Mouse (Mus musculus): ENCODE measurements around the gene Smchd1. TPM values are rescaled to one million over a fixed set of nuclear protein-coding genes. Genes with fewer than 3 reads are reported as not detected.

The Smchd1 gene
- polyA plus RNA-seq, 1 experiment: 23.3 TPM

- TF ChIP-seq POLR2A (IDR thresholded peaks at IDR 0.05; ENCODE audit: control insufficient read depth, extremely low read depth, insufficient read depth, low read length, poor library complexity): no peak
- TF ChIP-seq CTCF (IDR thresholded peaks at IDR 0.05; ENCODE audit: borderline replicate concordance, control insufficient read depth, extremely low read depth, insufficient read depth, low read length, poor library complexity): no peak
- H3K4me3 ChIP-seq (ENCODE audit: control insufficient read depth, insufficient read depth, low read length): no peak overlapping the region
Measured at GRCm38 (mm10) chr17:71308296-71308695, 166.8 kb downstream of the Smchd1 start.

GRCm38 (mm10) chr17:71307251-71307790 lies 167.8 kb downstream of the Smchd1 start:
- H3K36me3 ChIP-seq (ENCODE audit: control insufficient read depth, insufficient read depth, low read length): no peaks in the 10 kb centered on the region
- no peak for DNase-seq
- peaks cover 14% of the 10 kb centered on the region for H3K4me1 ChIP-seq (replicated peaks; ENCODE audit: control insufficient read depth, insufficient read depth, low read length)
- peaks cover 14% of the 10 kb centered on the region for H3K27me3 ChIP-seq (ENCODE audit: control insufficient read depth, insufficient read depth, low read length)
- no peak overlapping the region for H3K27ac ChIP-seq (ENCODE audit: control insufficient read depth, insufficient read depth, low read length)
- 94% methylated on average over 10 of the region's 10 CpGs for WGBS
- H3K4me3 ChIP-seq (ENCODE audit: control insufficient read depth, insufficient read depth, low read length): no peak overlapping the region
- TF ChIP-seq POLR2A (IDR thresholded peaks at IDR 0.05; ENCODE audit: control insufficient read depth, extremely low read depth, insufficient read depth, low read length, poor library complexity) (no peak), CTCF (IDR thresholded peaks at IDR 0.05; ENCODE audit: borderline replicate concordance, control insufficient read depth, extremely low read depth, insufficient read depth, low read length, poor library complexity) (no peak)

More at GRCm38 (mm10) chr17:71308296-71308695, 166.8 kb downstream of the Smchd1 start:
- no peak for DNase-seq
- 83% methylated on average over 5 of the region's 5 CpGs for WGBS
- H3K36me3 ChIP-seq (ENCODE audit: control insufficient read depth, insufficient read depth, low read length): no peaks in the 10 kb centered on the region
- no peak overlapping the region for H3K27ac ChIP-seq (ENCODE audit: control insufficient read depth, insufficient read depth, low read length)
- peaks cover 14% of the 10 kb centered on the region for H3K27me3 ChIP-seq (ENCODE audit: control insufficient read depth, insufficient read depth, low read length)
- H3K4me1 ChIP-seq (replicated peaks; ENCODE audit: control insufficient read depth, insufficient read depth, low read length): peaks cover 14% of the 10 kb centered on the region

GRCm38 (mm10) chr17:71306716-71307115 lies 168.4 kb downstream of the Smchd1 start:
- H3K4me1 ChIP-seq (replicated peaks; ENCODE audit: control insufficient read depth, insufficient read depth, low read length): peaks cover 14% of the 10 kb centered on the region
- no peak for DNase-seq
- H3K4me3 ChIP-seq (ENCODE audit: control insufficient read depth, insufficient read depth, low read length): no peak overlapping the region
- H3K36me3 ChIP-seq (ENCODE audit: control insufficient read depth, insufficient read depth, low read length): no peaks in the 10 kb centered on the region
- H3K27ac ChIP-seq (ENCODE audit: control insufficient read depth, insufficient read depth, low read length): no peak overlapping the region
- H3K27me3 ChIP-seq (ENCODE audit: control insufficient read depth, insufficient read depth, low read length): peaks cover 14% of the 10 kb centered on the region
- WGBS: 91% methylated on average over 4 of the region's 4 CpGs
- no peak for TF ChIP-seq POLR2A (IDR thresholded peaks at IDR 0.05; ENCODE audit: control insufficient read depth, extremely low read depth, insufficient read depth, low read length, poor library complexity)
- no peak for TF ChIP-seq CTCF (IDR thresholded peaks at IDR 0.05; ENCODE audit: borderline replicate concordance, control insufficient read depth, extremely low read depth, insufficient read depth, low read length, poor library complexity)

GRCm38 (mm10) chr17:71306091-71306490 lies 169.1 kb downstream of the Smchd1 start:
- 95% methylated on average over 6 of the region's 6 CpGs for WGBS

DNA sequence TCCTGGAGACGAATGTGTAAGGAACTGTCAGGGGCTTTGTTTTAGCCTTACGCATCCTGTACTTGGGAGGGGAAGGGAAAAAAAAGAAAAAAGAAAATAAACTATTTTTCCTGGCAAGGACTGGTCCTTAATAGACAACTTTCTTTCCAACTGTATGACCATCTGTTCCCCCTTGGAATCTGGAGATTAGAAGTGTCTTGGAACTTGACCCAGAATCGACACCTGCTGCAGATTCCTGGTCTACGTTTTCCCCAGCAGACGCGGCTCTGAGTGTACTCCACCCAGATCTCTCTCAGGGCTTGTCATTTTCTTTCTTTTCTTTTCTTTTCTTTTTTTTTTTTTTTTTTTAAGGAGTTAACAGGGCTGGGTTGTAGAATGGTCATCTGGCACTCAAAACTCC lies 171.7 kb downstream of the Smchd1 start:
- Histone ChIP-seq H3K27ac (ENCODE audit: control insufficient read depth, insufficient read depth, low read length) (no peak overlapping the region), H3K4me1 (replicated peaks; ENCODE audit: control insufficient read depth, insufficient read depth, low read length) (no peaks in the 10 kb centered on the region), H3K4me3 (ENCODE audit: control insufficient read depth, insufficient read depth, low read length) (no peak overlapping the region), H3K36me3 (ENCODE audit: control insufficient read depth, insufficient read depth, low read length) (no peaks in the 10 kb centered on the region), H3K27me3 (ENCODE audit: control insufficient read depth, insufficient read depth, low read length) (no peaks in the 10 kb centered on the region)
- 95% methylated on average over 6 of the region's 6 CpGs for WGBS
- no peak for TF ChIP-seq POLR2A (IDR thresholded peaks at IDR 0.05; ENCODE audit: control insufficient read depth, extremely low read depth, insufficient read depth, low read length, poor library complexity)
- no peak for TF ChIP-seq CTCF (IDR thresholded peaks at IDR 0.05; ENCODE audit: borderline replicate concordance, control insufficient read depth, extremely low read depth, insufficient read depth, low read length, poor library complexity)
- DNase-seq: no peak

More at GRCm38 (mm10) chr17:71306091-71306490, 169.1 kb downstream of the Smchd1 start:
- Histone ChIP-seq H3K36me3 (ENCODE audit: control insufficient read depth, insufficient read depth, low read length) (no peaks in the 10 kb centered on the region), H3K4me1 (replicated peaks; ENCODE audit: control insufficient read depth, insufficient read depth, low read length) (peaks cover 10% of the 10 kb centered on the region), H3K27ac (ENCODE audit: control insufficient read depth, insufficient read depth, low read length) (no peak overlapping the region), H3K4me3 (ENCODE audit: control insufficient read depth, insufficient read depth, low read length) (no peak overlapping the region), H3K27me3 (ENCODE audit: control insufficient read depth, insufficient read depth, low read length) (peaks cover 10% of the 10 kb centered on the region)
- DNase-seq: no peak
- TF ChIP-seq POLR2A (IDR thresholded peaks at IDR 0.05; ENCODE audit: control insufficient read depth, extremely low read depth, insufficient read depth, low read length, poor library complexity) (no peak), CTCF (IDR thresholded peaks at IDR 0.05; ENCODE audit: borderline replicate concordance, control insufficient read depth, extremely low read depth, insufficient read depth, low read length, poor library complexity) (no peak)

DNA sequence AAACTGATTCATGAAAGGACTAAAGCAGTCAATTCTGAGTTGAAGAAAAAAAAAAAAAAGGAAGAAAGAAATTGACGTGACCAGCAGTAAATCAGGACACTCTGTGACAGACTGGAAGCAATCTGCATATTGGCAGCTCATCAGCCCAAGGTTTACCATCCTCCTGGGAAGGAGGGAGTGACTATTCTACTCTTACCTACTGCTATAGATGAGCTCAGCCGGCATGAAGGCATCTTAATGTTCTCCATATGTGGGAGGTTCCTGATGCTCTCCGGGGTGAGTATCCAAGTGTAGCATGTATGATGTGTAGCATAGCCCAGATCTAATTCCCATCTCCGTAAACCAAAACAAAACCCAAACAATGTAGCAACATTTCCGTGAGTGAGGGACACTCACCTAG lies 173.7 kb downstream of the Smchd1 start:
- no peaks in the 10 kb centered on the region for H3K27me3 ChIP-seq (ENCODE audit: control insufficient read depth, insufficient read depth, low read length)
- H3K36me3 ChIP-seq (ENCODE audit: control insufficient read depth, insufficient read depth, low read length): no peaks in the 10 kb centered on the region
- 88% methylated on average over 5 of the region's 5 CpGs for WGBS
- no peaks in the 10 kb centered on the region for H3K4me1 ChIP-seq (replicated peaks; ENCODE audit: control insufficient read depth, insufficient read depth, low read length)
- TF ChIP-seq CTCF (IDR thresholded peaks at IDR 0.05; ENCODE audit: borderline replicate concordance, control insufficient read depth, extremely low read depth, insufficient read depth, low read length, poor library complexity) (no peak), POLR2A (IDR thresholded peaks at IDR 0.05; ENCODE audit: control insufficient read depth, extremely low read depth, insufficient read depth, low read length, poor library complexity) (no peak)
- H3K27ac ChIP-seq (ENCODE audit: control insufficient read depth, insufficient read depth, low read length): no peak overlapping the region
- no peak overlapping the region for H3K4me3 ChIP-seq (ENCODE audit: control insufficient read depth, insufficient read depth, low read length)
- no peak for DNase-seq

- Histone ChIP-seq H3K36me3 (ENCODE audit: control insufficient read depth, insufficient read depth, low read length) (no peaks in the 10 kb centered on the region), H3K27me3 (ENCODE audit: control insufficient read depth, insufficient read depth, low read length) (no peaks in the 10 kb centered on the region), H3K4me1 (replicated peaks; ENCODE audit: control insufficient read depth, insufficient read depth, low read length) (no peaks in the 10 kb centered on the region), H3K4me3 (ENCODE audit: control insufficient read depth, insufficient read depth, low read length) (no peak overlapping the region), H3K27ac (ENCODE audit: control insufficient read depth, insufficient read depth, low read length) (no peak overlapping the region)
- TF ChIP-seq CTCF (IDR thresholded peaks at IDR 0.05; ENCODE audit: borderline replicate concordance, control insufficient read depth, extremely low read depth, insufficient read depth, low read length, poor library complexity) (no peak), POLR2A (IDR thresholded peaks at IDR 0.05; ENCODE audit: control insufficient read depth, extremely low read depth, insufficient read depth, low read length, poor library complexity) (no peak)
- no peak for DNase-seq
- WGBS: 82% methylated on average over 2 of the region's 2 CpGs
Measured at GRCm38 (mm10) chr17:71300338-71300737, 174.8 kb downstream of the Smchd1 start.

Data from thymus, adult 2 months (tissue).